Mouse (Mus musculus): ENCODE results near the gene Cenps.

GRCm38 (mm10) chr4:149136116-149136850 is 1.1 kb downstream of the Cenps start:
- no peak for TF ChIP-seq POLR2A (IDR thresholded peaks at IDR 0.05; ENCODE audit: insufficient read depth, low read depth, low read length)
- no peak for TF ChIP-seq CTCF (IDR thresholded peaks at IDR 0.05)
- TF ChIP-seq EP300 (IDR thresholded peaks at IDR 0.05; ENCODE audit: insufficient read depth, low read depth, low read length), result no peak
